Mouse (Mus musculus) granulocyte monocyte progenitor cell, adult 5-6 weeks (primary cell): ENCODE data around the gene Lgi4. TPM values are rescaled to one million over a fixed set of nuclear protein-coding genes. Genes with fewer than 3 reads are reported as not detected.

Experiments
- ATAC-seq: replicated peaks from 2 replicates; pipeline ENCODE4 v1.8.0; 2016; ENCODE audit warnings: mild to moderate bottlenecking, moderate TSS enrichment, inconsistent platforms; ENCODE audit not compliant: poor library complexity, severe bottlenecking
- total RNA-seq, 2 experiments: library from RNA; stranded (forward) in 1 of 2; stranded (reverse) in 1 of 2; fragments of 200-712, 200-1000 nt in 1 of 2; fragments of >200 nt in 1 of 2; fragmentation: Nextera tagmentation in 1 of 2; gene quantifications; 2 replicates each; pipeline ENCODE4 v1.2.3; 2014 to 2017

The Lgi4 gene
- total RNA-seq, 2 experiments from 2014 or later: not detected

DNA sequence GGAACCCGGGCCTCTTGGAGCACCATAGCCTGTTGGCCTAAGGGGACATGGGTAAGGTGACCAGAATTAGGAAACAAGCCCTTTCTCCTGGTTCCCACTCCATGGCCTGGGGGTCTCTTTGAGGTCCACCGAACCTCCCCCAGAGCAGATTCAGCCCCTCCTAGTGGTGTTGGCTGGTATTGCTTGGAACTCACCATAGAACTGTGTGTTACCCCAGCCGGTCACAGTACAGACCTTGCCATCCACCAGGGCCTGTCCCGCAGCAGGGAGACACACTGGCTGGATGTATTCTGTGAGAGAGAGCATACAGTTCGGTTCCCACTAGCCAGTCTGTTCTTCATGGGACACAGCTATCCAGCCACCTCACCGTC, 40.5 kb downstream of the Lgi4 start:
- ATAC-seq: no peak

DNA sequence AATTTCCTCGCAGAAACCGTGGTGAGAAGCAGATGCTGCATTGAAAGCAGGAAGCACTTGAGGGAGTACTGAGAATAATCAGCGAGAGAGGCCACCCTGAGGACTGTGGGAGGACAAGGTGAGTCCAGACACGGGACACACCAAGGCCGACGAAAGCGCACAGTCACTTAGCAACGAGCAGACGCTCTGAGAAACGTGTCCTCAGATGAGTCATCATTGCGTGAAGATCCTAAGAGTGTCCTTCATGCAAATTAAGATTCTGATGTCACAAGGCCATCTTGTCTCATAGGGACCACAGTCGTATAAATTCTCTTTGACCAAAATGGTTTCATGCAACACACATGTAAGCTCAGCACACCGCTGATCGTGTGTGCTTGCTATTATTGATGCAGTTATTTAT, 41.6 kb downstream of the Lgi4 start:
- peak; percentile 17; the same call in 1 of the 2 replicates for ATAC-seq

DNA sequence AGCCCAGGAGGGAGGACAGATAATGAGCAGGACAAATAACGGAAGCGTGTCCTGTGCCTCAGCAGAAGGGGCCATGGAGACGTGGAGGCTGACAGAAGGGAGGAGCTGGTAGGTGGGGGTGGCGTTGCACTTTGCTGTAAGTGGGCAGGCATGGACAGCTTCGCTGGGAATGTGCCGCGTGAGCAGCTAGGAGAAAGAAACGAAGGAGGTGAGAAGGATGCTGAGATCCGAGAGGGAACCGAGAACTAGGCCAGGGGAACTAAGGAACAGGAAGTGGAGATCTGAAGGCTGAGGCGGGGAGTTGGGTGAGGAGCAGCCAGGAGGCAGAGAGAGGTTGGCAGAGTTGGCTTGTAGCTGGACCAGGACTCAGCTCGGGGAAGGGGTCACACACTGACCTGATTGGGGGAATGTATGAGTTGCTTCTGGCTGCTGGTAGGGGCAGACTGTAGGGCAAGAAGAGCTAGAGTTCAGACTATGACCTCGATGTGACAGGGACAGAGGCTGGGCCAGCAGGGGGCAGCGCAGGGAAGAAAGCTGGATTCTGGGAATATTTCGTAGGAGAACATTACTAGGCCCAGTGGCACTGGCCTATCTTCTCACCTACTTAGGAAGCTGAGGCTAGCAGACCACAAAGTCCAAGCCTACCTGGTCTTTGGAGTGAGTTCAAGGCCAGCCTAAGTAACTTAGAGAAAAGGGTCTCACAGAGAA, 46.1 kb downstream of the Lgi4 start:
- peak; percentile 81 for ATAC-seq

DNA sequence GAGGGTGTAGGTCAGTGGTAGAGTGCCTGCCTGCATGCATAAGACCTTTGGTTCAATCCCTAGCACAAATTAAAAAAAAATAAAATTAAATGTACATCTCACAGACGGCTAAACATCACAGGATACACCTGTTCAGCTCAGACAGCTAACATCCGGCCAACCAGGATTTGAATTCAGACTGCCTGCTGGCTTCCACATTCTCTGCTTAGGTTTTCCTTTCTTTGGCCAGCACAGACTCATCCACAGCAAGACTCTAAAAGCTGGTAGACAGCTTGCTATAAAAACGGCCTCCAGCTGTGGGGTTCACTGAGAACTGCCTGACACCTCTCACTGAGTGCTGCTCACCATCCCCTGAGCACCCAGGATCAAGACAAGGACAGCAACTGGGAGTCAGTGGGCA, 47.0 kb downstream of the Lgi4 start:
- no peak for ATAC-seq

DNA sequence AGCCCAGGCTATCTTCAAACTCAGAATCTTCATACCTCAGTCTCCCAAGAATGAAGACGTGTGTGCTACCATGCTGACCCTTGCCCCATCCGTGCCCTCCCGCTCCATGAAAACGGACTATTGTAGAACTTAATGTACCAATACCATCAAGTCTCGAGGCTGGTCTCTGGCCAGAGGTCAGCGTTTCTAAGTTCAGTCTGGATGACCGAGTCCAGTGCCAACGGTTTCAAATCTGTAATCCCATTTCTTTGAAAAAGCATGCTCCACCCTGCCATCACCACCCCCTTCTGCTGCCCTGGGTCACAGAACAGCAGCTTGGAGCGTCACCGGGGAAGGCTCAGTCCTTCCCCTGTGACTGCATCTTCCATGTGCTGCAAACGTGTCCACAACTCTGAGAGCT, 48.6 kb downstream of the Lgi4 start:
- ATAC-seq: no peak

DNA sequence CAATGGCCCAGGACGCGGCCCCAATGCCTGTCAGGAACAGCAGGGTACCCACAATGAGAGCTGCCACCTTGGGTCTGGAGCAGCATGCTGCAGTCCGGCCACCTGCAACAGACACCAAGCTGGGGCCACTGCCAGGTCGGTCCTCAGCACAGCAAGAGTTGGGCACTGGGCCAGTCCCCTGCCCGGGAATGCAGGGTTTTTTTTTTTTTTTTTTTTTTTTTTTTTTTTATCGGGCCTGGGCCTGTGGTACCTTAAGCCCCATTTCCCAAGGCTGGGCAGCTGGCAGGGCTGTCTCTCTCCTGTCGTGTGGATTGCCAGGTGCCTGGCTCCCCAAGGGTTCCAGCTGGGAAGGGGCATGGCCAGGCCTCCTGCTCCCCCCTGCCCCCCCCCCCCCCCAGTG, 49.9 kb downstream of the Lgi4 start:
- ATAC-seq: no peak

DNA sequence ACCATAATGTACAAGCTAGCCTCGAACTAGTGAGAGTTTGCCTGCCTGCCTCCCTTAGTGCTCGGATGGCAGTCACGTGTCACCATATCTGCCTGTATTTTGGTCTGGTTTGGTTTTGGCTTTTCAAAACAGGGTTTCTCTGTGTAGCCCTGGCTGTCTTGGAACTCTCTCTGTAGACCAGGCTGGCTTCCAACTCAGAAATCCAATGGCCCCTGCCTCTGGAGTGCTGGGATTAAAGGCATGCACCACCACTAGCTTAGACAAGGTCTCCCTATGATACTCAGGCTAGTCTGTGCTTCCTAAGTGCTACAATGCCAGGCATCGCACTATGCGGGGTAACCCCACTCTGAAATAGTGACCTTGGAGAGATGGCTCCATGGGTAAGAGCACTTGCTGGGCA, 50.7 kb downstream of the Lgi4 start:
- no peak for ATAC-seq

DNA sequence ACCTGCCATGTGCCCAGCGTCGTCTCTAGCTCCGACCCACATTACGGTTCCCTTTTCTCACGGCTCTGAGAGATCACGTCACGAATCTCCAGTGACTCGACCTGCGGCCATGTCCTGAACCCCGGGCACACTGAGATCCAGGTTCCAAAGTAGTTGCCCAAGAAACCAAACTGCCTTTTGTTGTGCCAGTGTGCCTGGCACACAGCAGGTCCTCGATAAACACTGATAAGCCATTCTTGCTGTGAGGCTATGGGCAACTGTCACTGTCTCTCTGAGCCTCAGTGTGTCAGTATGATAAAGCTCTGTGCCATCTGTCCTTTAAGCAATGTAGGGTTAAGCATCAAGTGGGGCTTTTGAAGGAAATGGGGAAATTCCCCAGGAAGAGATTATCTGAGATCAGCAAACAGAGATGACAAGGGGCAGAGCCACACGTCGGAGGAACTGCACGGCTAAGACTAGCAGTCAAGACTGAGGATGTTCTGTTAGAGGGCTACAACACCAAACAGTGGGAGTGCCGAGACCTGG, 51.8 kb downstream of the Lgi4 start:
- ATAC-seq: peak; percentile 50

DNA sequence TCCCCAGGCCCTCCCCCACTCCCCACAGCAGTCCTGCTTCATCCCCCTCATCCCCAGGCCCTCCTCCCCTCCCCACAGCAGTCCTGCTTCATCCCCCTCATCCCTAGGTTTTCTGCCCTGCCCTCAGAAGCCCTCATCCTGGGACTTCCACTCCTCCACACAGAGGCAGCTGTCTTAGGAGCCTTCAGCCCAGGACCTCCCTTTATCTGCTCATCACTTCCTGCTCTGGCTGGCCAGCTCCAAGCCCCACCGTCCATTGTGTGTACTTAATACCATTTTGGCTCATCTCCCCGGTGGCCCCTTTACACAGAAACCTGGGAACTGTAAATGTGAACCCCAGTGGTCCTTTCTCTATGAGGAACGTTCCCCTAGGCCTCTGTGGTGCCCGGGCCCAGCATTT, 52.9 kb downstream of the Lgi4 start:
- no peak for ATAC-seq

DNA sequence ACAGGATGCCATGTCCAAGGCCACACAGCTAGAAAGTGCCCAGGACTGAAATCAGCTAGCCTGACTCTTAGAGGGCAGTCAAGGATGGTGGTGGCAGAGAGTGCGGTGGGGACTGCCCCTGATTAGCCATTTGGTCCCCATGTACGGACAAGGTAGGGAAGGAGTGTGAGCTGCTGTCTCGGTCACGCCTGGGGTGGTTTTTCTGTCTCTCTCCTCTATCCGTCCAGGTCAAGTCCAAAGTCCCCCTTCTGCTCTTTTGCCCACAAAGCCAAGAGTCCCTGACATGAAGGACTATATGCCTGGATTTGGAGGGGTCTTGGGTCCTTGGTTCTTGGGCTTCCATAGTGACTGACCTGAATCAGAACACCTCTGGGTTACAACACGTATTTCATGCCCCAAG, 54.7 kb downstream of the Lgi4 start:
- no peak for ATAC-seq

DNA sequence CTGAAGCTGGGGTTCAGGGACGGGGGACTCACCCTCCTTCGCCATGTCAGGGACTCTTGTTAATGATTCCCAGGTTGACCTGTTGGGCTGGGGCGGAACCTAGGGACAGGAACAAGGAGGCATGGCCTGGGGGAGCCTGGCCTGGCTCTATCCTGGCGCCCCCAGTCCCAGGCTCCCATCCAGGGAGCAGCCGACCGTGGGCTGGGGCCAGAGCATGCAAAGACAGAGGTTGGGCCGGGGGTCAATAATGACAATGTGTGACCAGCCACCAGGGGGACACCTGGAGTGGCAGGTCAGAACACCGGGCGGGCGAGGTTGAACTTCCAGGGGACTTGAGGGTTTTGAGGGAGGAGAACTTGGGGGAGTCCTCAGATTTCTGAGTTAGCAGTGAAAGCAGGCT, 55.5 kb downstream of the Lgi4 start:
- ATAC-seq: no peak

DNA sequence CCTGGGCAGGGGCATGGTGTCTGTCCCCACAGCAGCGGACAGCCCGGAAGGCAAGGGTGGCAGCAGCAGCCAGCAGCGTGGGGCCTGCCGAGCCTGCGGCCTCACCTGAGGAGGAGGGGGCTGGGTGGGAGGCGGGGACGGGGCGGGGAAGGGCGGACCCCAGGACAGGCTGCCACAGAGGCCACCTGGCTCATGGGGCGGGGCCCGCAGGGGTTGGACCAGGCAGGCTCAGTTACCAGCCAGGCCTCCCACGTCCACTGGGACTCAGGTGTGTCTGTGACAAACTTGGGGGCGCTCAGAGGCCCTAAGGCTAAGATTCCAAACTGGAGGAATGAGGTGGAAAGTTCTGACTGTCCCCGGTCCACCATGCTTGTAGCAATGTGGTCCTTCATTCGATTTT, 56.0 kb downstream of the Lgi4 start, which contains the start of gene Hpn:
Gene Hpn, minus strand, starts transcription at position 109 of the 400 bp plus-strand sequence.
- ATAC-seq: no peak

DNA sequence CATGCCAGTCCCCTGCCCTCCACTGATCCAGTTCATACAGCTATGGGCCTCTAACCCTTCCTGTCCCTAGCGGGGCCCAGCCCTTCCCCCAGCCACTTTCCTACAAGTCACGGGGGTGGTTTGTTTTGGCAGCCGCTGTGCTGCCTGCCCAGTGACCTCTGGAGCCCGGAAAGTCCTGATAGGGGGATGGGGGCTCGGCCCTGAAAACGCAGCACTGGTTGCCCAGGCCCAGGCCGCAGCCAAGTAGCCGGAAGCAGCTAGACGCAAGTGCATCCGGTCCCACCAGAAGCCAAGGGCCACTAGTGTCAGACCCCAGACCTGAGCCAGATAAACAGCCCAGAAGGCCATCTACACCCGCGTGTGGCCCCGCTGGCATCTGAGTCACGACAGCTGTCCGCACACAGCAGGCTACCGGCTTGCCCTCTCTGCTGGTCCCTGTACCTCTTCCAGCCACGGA, 56.5 kb downstream of the Lgi4 start:
- peak; percentile 61 for ATAC-seq

DNA sequence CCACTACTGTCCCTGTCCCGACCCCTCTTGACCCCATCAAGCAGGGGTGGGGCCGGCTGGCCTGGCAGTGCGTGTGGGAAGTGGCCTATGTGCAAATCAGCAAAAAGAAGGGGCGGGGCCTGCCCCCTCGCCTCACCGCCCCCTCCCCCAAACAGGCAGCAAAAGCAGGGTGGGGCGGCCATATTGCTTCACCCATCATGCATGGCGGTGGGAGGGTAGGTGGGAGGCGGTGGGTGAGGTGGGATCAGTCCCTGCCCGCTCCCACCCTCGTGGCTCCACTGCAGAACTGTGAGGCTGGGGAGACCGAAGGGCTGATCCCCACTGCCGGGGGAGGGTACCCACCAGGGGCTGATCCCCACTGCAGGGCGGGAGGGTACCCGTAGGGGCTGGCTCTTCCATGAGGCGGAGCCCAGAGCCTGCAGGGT, 57.6 kb downstream of the Lgi4 start:
- ATAC-seq: no peak

DNA sequence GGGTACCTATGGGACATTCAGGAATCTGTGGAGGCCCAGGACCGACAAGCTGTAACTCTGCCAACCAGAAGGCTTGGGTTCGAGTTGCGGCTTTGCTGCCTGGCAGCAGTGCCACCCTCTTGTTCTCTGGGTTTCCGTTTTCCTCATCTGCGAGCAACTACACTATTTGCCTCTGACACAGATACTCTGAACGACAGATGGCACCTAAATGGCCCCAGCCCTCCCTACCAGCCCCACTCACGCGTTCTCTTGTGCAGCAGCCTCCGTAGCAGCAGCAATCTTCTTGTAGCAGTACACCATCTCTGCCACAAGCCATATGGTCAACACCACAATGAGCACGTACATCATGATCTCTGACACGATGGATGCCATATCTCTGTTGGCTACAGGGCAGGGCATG, 58.3 kb downstream of the Lgi4 start:
- ATAC-seq: no peak

DNA sequence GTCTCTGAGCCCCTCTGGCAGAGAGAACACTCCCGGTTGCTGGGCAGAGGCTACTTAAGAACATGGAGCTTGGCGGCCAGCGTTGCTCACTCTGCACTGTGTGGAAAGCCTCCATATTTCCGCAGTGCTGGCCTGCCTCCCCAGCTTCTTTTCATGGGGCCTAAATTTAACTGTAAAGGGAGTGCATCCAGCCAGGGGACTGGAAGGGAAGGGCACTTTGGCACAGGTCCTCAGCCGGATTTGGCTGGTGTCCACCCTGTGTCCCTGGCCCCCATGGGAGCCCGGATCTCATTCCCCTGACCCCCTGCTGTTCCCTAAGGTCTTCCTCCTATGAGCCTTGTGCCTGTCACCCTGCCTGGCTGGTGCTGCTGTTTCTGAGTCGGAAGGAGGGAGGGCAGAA, 59.3 kb downstream of the Lgi4 start:
- ATAC-seq: no peak

DNA sequence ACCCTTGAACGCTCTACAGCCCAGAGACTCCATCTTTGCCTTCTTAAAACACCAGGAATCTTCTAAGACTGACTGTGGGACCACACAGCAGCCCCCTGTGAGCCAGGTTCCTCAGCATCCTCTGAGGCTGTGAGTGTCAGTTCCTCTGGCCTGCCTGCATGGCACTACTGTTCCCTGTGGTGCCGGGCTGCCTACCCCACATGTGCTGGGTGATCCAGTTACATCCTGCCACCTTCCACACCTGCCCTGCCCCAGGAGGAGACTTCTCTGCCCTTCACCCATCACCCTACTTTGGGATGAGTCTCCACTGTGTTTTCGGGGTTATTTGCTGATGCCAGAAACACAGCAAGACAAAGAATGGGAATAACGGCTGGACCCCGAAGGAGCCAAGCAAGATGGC, 60.4 kb downstream of the Lgi4 start:
- ATAC-seq: no peak

Other genes with a start within 250 kb of the Lgi4 start
- gene Ffar2, start 235.6 kb upstream of the Lgi4 start, total RNA-seq (2014; fragmentation: Nextera tagmentation): 6.5 and 17.9 TPM in 2 replicates
- gene Ffar2, start 235.6 kb upstream of the Lgi4 start, total RNA-seq (2017): 23.4 and 26.4 TPM in 2 replicates
- not detected in 2 replicates for gene Ffar3, start 203.2 kb upstream of the Lgi4 start, total RNA-seq (2014; fragmentation: Nextera tagmentation)
- gene Ffar3, start 203.2 kb upstream of the Lgi4 start, total RNA-seq (2017): not detected in 2 replicates
- gene Ffar1, start 197.8 kb upstream of the Lgi4 start, total RNA-seq (2014; fragmentation: Nextera tagmentation): not detected in 2 replicates
- not detected in 2 replicates for gene Ffar1, start 197.8 kb upstream of the Lgi4 start, total RNA-seq (2017)
- gene Cd22, start 179.0 kb upstream of the Lgi4 start, total RNA-seq (2014; fragmentation: Nextera tagmentation): not detected in 2 replicates
- gene Cd22, start 179.0 kb upstream of the Lgi4 start, total RNA-seq (2017): not detected in 2 replicates
- 0.81 TPM in 1 of 2 replicates, not detected in the other for gene Mag, start 144.5 kb upstream of the Lgi4 start, total RNA-seq (2014; fragmentation: Nextera tagmentation)
- 0.46 TPM in 1 of 2 replicates, not detected in the other for gene Mag, start 144.5 kb upstream of the Lgi4 start, total RNA-seq (2017)
- not detected in 2 replicates for gene Hamp2, start 134.7 kb upstream of the Lgi4 start, total RNA-seq (2014; fragmentation: Nextera tagmentation)
- gene Hamp2, start 134.7 kb upstream of the Lgi4 start, total RNA-seq (2017): not detected in 2 replicates
- not detected in 2 replicates for gene Hamp, start 115.3 kb upstream of the Lgi4 start, total RNA-seq (2014; fragmentation: Nextera tagmentation)
- gene Hamp, start 115.3 kb upstream of the Lgi4 start, total RNA-seq (2017): not detected in 2 replicates
- gene Usf2, start 102.5 kb upstream of the Lgi4 start, total RNA-seq (2014; fragmentation: Nextera tagmentation): 87.7 and 105 TPM in 2 replicates
- gene Usf2, start 102.5 kb upstream of the Lgi4 start, total RNA-seq (2017): 103 and 128 TPM in 2 replicates
- gene Lsr, start 85.9 kb upstream of the Lgi4 start, total RNA-seq (2014; fragmentation: Nextera tagmentation): not detected in 2 replicates
- gene Lsr, start 85.9 kb upstream of the Lgi4 start, total RNA-seq (2017): 0.10 and 0.22 TPM in 2 replicates
- not detected in 2 replicates for gene Fam187b, start 85.6 kb upstream of the Lgi4 start, total RNA-seq (2014; fragmentation: Nextera tagmentation)
- not detected in 2 replicates for gene Fam187b, start 85.6 kb upstream of the Lgi4 start, total RNA-seq (2017)
- 332 and 404 TPM in 2 replicates for gene Fxyd5, start 16.9 kb upstream of the Lgi4 start, total RNA-seq (2014; fragmentation: Nextera tagmentation)
- gene Fxyd5, start 16.9 kb upstream of the Lgi4 start, total RNA-seq (2017): 209 and 277 TPM in 2 replicates
- not detected in 2 replicates for gene Fxyd7, start 7.9 kb upstream of the Lgi4 start, total RNA-seq (2014; fragmentation: Nextera tagmentation)
- not detected in 2 replicates for gene Fxyd7, start 7.9 kb upstream of the Lgi4 start, total RNA-seq (2017)
- not detected in 2 replicates for gene Fxyd1, start 2.1 kb upstream of the Lgi4 start, total RNA-seq (2014; fragmentation: Nextera tagmentation)
- gene Fxyd1, start 2.1 kb upstream of the Lgi4 start, total RNA-seq (2017): not detected in 2 replicates
- gene Fxyd3, start 17.4 kb downstream of the Lgi4 start, total RNA-seq (2014; fragmentation: Nextera tagmentation): not detected in 2 replicates
- gene Fxyd3, start 17.4 kb downstream of the Lgi4 start, total RNA-seq (2017): not detected in 2 replicates
- gene Hpn, start 55.9 kb downstream of the Lgi4 start, total RNA-seq (2014; fragmentation: Nextera tagmentation): 11.1 TPM in 1 of 2 replicates, not detected in the other
- not detected in 2 replicates for gene Hpn, start 55.9 kb downstream of the Lgi4 start, total RNA-seq (2017)
- gene Scn1b, start 67.7 kb downstream of the Lgi4 start, total RNA-seq (2014; fragmentation: Nextera tagmentation): not detected in 2 replicates
- not detected in 2 replicates for gene Scn1b, start 67.7 kb downstream of the Lgi4 start, total RNA-seq (2017)
- 59.3 and 77.5 TPM in 2 replicates for gene Gramd1a, start 96.6 kb downstream of the Lgi4 start, total RNA-seq (2014; fragmentation: Nextera tagmentation)
- 21.2 and 36.5 TPM in 2 replicates for gene Gramd1a, start 96.6 kb downstream of the Lgi4 start, total RNA-seq (2017)
- gene Scgb2b2, start 231.2 kb downstream of the Lgi4 start, total RNA-seq (2014; fragmentation: Nextera tagmentation): not detected in 2 replicates
- gene Scgb2b2, start 231.2 kb downstream of the Lgi4 start, total RNA-seq (2017): not detected in 2 replicates
- gene Scgb1b2, start 232.5 kb downstream of the Lgi4 start, total RNA-seq (2014; fragmentation: Nextera tagmentation): not detected in 2 replicates
- not detected in 2 replicates for gene Scgb1b2, start 232.5 kb downstream of the Lgi4 start, total RNA-seq (2017)